13 mouse cellular contexts compared by ENCODE assay signal in genomic region chr11:17883276-17883675, GRCm38 (mm10).
"Had no signal": no experiment of that assay in that cellular context is flagged by ENCODE, and none has a peak within 500 bp of the region (broad histone marks: within the 10 kb centered on the region; RNA-seq: fewer than 3 reads in every experiment).

No protein-coding gene starts in this region.

- DNase-seq: liver, postnatal 0 days; lung, embryonic 14.5 days; lung, postnatal 10 days; lung, postnatal 4 days; midbrain, embryonic 14.5 days; retina, postnatal 1 day; right cerebral cortex, adult 18-20 months; right cerebral cortex, postnatal 25 days; right cerebral cortex, postnatal 4 days; spleen, adult 18-20 months; thymus, adult 18-20 months; thymus, postnatal 14 days; thymus, postnatal 36 days had no signal
